ENCODE assay signal across 8 mouse cellular contexts in the genomic region with DNA sequence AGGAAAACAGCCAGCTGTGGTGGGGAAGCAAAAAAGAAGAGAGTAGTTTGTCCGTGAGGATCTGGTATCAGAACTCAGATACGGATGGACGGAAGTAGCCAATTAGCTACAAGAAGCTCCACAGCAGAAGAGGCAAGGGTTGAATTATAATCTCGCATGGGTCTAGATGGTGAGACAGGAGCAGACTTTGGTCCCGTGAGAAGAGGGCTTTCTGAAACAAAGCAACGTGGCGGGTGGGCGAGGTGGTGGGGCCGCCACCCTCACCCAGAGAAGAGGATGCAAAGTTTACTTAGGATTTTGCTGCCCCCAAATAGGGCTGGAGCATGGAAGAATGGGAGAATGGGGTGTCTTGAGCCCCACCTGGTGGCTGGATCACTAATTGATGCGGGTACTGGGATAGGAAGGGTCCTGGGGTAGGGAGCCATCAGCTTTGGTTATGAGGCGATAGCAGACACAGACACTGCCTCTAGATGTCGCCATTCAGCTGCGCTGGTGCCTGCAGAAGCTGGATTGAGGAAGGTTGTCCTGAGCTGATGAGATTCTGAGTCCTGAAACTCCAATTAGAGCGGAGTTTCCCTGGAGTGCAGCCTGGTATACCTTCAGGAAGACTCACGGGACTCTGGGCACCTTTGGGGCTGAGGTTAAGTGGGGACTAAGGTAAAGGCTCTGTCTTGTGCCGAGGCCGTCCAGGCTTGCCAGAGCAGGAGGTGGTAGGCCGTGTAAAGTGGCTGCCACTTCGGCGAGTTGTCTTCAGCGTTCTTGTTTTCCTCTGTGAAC. TPM values are rescaled to one million over a fixed set of nuclear protein-coding genes. Genes with fewer than 3 reads are reported as not detected.
A peak's percentile ranks its signal among the peaks of the same experiment; 100 is the strongest.
DNase-seq lines count a peak whose midpoint lies in the region; ATAC-seq lines count a peak whose summit lies in the region.

No protein-coding gene starts in this region.

- no peaks in the 10 kb centered on the region for H3K4me1 ChIP-seq in forebrain, embryonic 14.5 days (ENCODE audit: control insufficient read depth, insufficient read depth, low read length)
- peaks cover 7% of the 10 kb centered on the region for H3K4me1 ChIP-seq in liver, embryonic 16.5 days (ENCODE audit: control insufficient read depth, low read depth, low read length)
- peaks cover 13% of the 10 kb centered on the region for H3K4me1 ChIP-seq in neural tube, embryonic 13.5 days (replicated peaks)

- H3K4me2 ChIP-seq in forebrain, embryonic 14.5 days (ENCODE audit: low read length), result peak overlapping the region; percentile 48
- peak overlapping the region; percentile 36 for H3K4me2 ChIP-seq in liver, embryonic 16.5 days (ENCODE audit: low read depth, low read length)
- H3K4me2 ChIP-seq in neural tube, embryonic 13.5 days, result peak overlapping the region; percentile 46

- 17% methylated on average over 21 of the region's 21 CpGs for WGBS in forebrain, embryonic 14.5 days
- WGBS in large intestine, adult 2 months, result 26% methylated on average over 21 of the region's 21 CpGs
- 22% methylated on average over 21 of the region's 21 CpGs for WGBS in liver, embryonic 16.5 days (ENCODE audit: insufficient replicate concordance)
- 21% methylated on average over 21 of the region's 21 CpGs for WGBS in neural tube, embryonic 13.5 days

- H3K4me3 ChIP-seq in forebrain, embryonic 14.5 days (ENCODE audit: low read depth, low read length), result peak overlapping the region; percentile 14; the same call in 1 of the 2 replicates
- no peak overlapping the region for H3K4me3 ChIP-seq in liver, embryonic 16.5 days (ENCODE audit: low read depth, low read length)
- H3K4me3 ChIP-seq in neural tube, embryonic 13.5 days, result peak overlapping the region; percentile 7; the same call in 1 of the 2 replicates

- intact Hi-C loops in heart, postnatal 14 days (cut with DNase I), result loop anchor here (1.0 to 2.0 kb wide), 3 partner anchors 42 to 186 kb away; no protein-coding TSS in a partner anchor

- DNase-seq in ES-CJ7 (ENCODE audit: low read depth, low spot score), result peak; percentile 99
- DNase-seq in forebrain, embryonic 14.5 days (ENCODE audit: low spot score), result peak; percentile 95
- peak; percentile 87 to 91 for DNase-seq in heart, postnatal 14 days
- peak; percentile 66 for DNase-seq in large intestine, adult 2 months (ENCODE audit: low read depth, low spot score)
- DNase-seq in telencephalon, adult 2 months (ENCODE audit: low read depth, low spot score), result peak; percentile 63

- H3K27me3 ChIP-seq in forebrain, embryonic 14.5 days (replicated peaks; ENCODE audit: control insufficient read depth, insufficient read depth, low read length), result no peaks in the 10 kb centered on the region
- peaks cover 4% of the 10 kb centered on the region; the same call in 1 of the 2 replicates for H3K27me3 ChIP-seq in liver, embryonic 16.5 days (ENCODE audit: control insufficient read depth, insufficient read depth, low read depth, low read length)
- H3K27me3 ChIP-seq in neural tube, embryonic 13.5 days, result peaks cover 10% of the 10 kb centered on the region; the same call in 1 of the 2 replicates

- ATAC-seq in cerebellum, adult (ENCODE audit: insufficient number of reproducible peaks, low FRiP score, low TSS enrichment), result peak; percentile 97
- peak; percentile 94 for ATAC-seq in forebrain, embryonic 14.5 days
- peak; percentile 69 for ATAC-seq in liver, embryonic 16.5 days (ENCODE audit: low read depth)
- peak; percentile 92 for ATAC-seq in neural tube, embryonic 13.5 days (ENCODE audit: low read depth)

- H3K9ac ChIP-seq in forebrain, embryonic 14.5 days (ENCODE audit: low read length), result no peak overlapping the region
- H3K9ac ChIP-seq in liver, embryonic 16.5 days (ENCODE audit: low read depth, low read length), result no peak overlapping the region; the same call in 1 of the 2 replicates
- H3K9ac ChIP-seq in neural tube, embryonic 13.5 days, result peak overlapping the region; percentile 27; the same call in 1 of the 2 replicates

- H3K36me3 ChIP-seq in forebrain, embryonic 14.5 days (ENCODE audit: control insufficient read depth, insufficient read depth, low read length), result no peaks in the 10 kb centered on the region
- H3K36me3 ChIP-seq in liver, embryonic 16.5 days (ENCODE audit: control insufficient read depth, insufficient read depth), result no peaks in the 10 kb centered on the region
- H3K36me3 ChIP-seq in neural tube, embryonic 13.5 days, result 0 out of 2 replicates have a peak, but pooled peaks cover 2% of the 10 kb centered on the region

- no peak overlapping the region for H3K27ac ChIP-seq in forebrain, embryonic 14.5 days (ENCODE audit: low read depth, low read length)
- H3K27ac ChIP-seq in liver, embryonic 16.5 days (ENCODE audit: low read length), result no peak overlapping the region
- no peak overlapping the region for H3K27ac ChIP-seq in neural tube, embryonic 13.5 days (replicated peaks)

- no peaks in the 10 kb centered on the region for H3K9me3 ChIP-seq in forebrain, embryonic 14.5 days (replicated peaks; ENCODE audit: control insufficient read depth, low read length)
- no peaks in the 10 kb centered on the region for H3K9me3 ChIP-seq in liver, embryonic 16.5 days (replicated peaks; ENCODE audit: control insufficient read depth, low read length)
- no peaks in the 10 kb centered on the region for H3K9me3 ChIP-seq in neural tube, embryonic 13.5 days

RNA-seq across cellular contexts. Expression of a gene that starts 11.4 kb away (rescaled TPM):
- 11.9 and 14.2 TPM in 2 replicates for polyA plus RNA-seq in forebrain, embryonic 14.5 days (2014; fragmentation: Nextera tagmentation; extraction: Ambion mirVana)
- total RNA-seq in heart, postnatal 14 days (2021), result 10 to 100 TPM; 17.0 to 18.2 TPM
- 3.8 and 7.1 TPM in 2 replicates for polyA plus RNA-seq in large intestine, adult 2 months (2012; rRNA removed)
- 3.4 and 3.9 TPM in 2 replicates for polyA plus RNA-seq in liver, embryonic 16.5 days (2015; fragmentation: Nextera tagmentation; extraction: Ambion mirVana)
- 17.9 and 19.7 TPM in 2 replicates for polyA plus RNA-seq in neural tube, embryonic 13.5 days (2015; fragmentation: Nextera tagmentation; extraction: Ambion mirVana)

RNA-seq across cellular contexts. Expression of a gene that starts 21.5 kb away (rescaled TPM):
- polyA plus RNA-seq in forebrain, embryonic 14.5 days (2014; fragmentation: Nextera tagmentation; extraction: Ambion mirVana), result not detected in 2 replicates
- 1 to 10 TPM; 3.3 to 3.5 TPM for total RNA-seq in heart, postnatal 14 days (2021)
- 0.07 and 0.11 TPM in 2 replicates for polyA plus RNA-seq in large intestine, adult 2 months (2012; rRNA removed)
- 0.24 and 0.32 TPM in 2 replicates for polyA plus RNA-seq in liver, embryonic 16.5 days (2015; fragmentation: Nextera tagmentation; extraction: Ambion mirVana)
- 0.29 and 0.45 TPM in 2 replicates for polyA plus RNA-seq in neural tube, embryonic 13.5 days (2015; fragmentation: Nextera tagmentation; extraction: Ambion mirVana)

RNA-seq across cellular contexts. Expression of a gene that starts 28.5 kb away (rescaled TPM):
- polyA plus RNA-seq in forebrain, embryonic 14.5 days (2014; fragmentation: Nextera tagmentation; extraction: Ambion mirVana), result 2.1 and 3.0 TPM in 2 replicates
- 100 to 1,000 TPM; 198 to 203 TPM for total RNA-seq in heart, postnatal 14 days (2021)
- polyA plus RNA-seq in large intestine, adult 2 months (2012; rRNA removed), result 3.3 and 3.6 TPM in 2 replicates
- polyA plus RNA-seq in liver, embryonic 16.5 days (2015; fragmentation: Nextera tagmentation; extraction: Ambion mirVana), result 0.78 and 1.3 TPM in 2 replicates
- polyA plus RNA-seq in neural tube, embryonic 13.5 days (2015; fragmentation: Nextera tagmentation; extraction: Ambion mirVana), result 3.7 and 4.9 TPM in 2 replicates

RNA-seq across cellular contexts. Expression of a gene that starts 39.1 kb away (rescaled TPM):
- 136 and 154 TPM in 2 replicates for polyA plus RNA-seq in forebrain, embryonic 14.5 days (2014; fragmentation: Nextera tagmentation; extraction: Ambion mirVana)
- total RNA-seq in heart, postnatal 14 days (2021), result 10 to 100 TPM; 52.9 to 63.6 TPM
- polyA plus RNA-seq in large intestine, adult 2 months (2012; rRNA removed), result 51.4 and 51.9 TPM in 2 replicates
- polyA plus RNA-seq in liver, embryonic 16.5 days (2015; fragmentation: Nextera tagmentation; extraction: Ambion mirVana), result 38.0 and 42.8 TPM in 2 replicates
- polyA plus RNA-seq in neural tube, embryonic 13.5 days (2015; fragmentation: Nextera tagmentation; extraction: Ambion mirVana), result 131 and 143 TPM in 2 replicates
